Mouse (Mus musculus): ENCODE results near the gene Snd1. TPM values are rescaled to one million over a fixed set of nuclear protein-coding genes. Genes with fewer than 3 reads are reported as not detected.

Gene Snd1
- polyA plus RNA-seq, 2 experiments: 31.5 to 43.2 TPM

GRCm38 (mm10) chr6:28583399-28583798, 108.5 kb downstream of the Snd1 start:
- Histone ChIP-seq H3K4me2 (ENCODE audit: low read depth) (no peak overlapping the region), H3K4me3 (ENCODE audit: insufficient read depth in 1 of 2, low read depth in 2 of 2, low read length in 2 of 2) (no peak overlapping the region), H3K27ac (no peak overlapping the region), H3K36me3 (replicated peaks; ENCODE audit: control insufficient read depth, insufficient read depth, low read depth) (no peaks in the 10 kb centered on the region), H3K27me3 (ENCODE audit: control insufficient read depth, insufficient read depth, low read length) (no peaks in the 10 kb centered on the region), H3K9me3 (ENCODE audit: control insufficient read depth, low read length) (no peaks in the 10 kb centered on the region), H3K9ac (replicated peaks) (no peak overlapping the region), H3K4me1 (replicated peaks; ENCODE audit: control insufficient read depth in 2 of 2, insufficient read depth in 2 of 2, low read length in 1 of 2) (no peaks in the 10 kb centered on the region)
- TF ChIP-seq CTCF (IDR thresholded peaks at IDR 0.05; ENCODE audit: low read depth): no peak
- no peak for TF ChIP-seq EP300 (IDR thresholded peaks at IDR 0.05; ENCODE audit: low read depth)
- DNase-seq (ENCODE audit: low read depth in 3 of 3, low spot score in 3 of 3): no peak
- 78% methylated on average over 2 of the region's 2 CpGs for WGBS (ENCODE audit: insufficient replicate concordance)
- ATAC-seq (ENCODE audit: insufficient read depth): no peak

GRCm38 (mm10) chr6:28586806-28587205, 111.9 kb downstream of the Snd1 start:
- H3K4me2 ChIP-seq (ENCODE audit: low read depth): no peak overlapping the region
- H3K27ac ChIP-seq: no peak overlapping the region
- H3K4me3 ChIP-seq (ENCODE audit: insufficient read depth in 1 of 2, low read depth in 2 of 2, low read length in 2 of 2): no peak overlapping the region
- H3K4me1 ChIP-seq (replicated peaks; ENCODE audit: control insufficient read depth in 2 of 2, insufficient read depth in 2 of 2, low read length in 1 of 2): no peaks in the 10 kb centered on the region
- no peaks in the 10 kb centered on the region for H3K9me3 ChIP-seq (ENCODE audit: control insufficient read depth, low read length)
- no peaks in the 10 kb centered on the region for H3K36me3 ChIP-seq (replicated peaks; ENCODE audit: control insufficient read depth, insufficient read depth, low read depth)
- WGBS (ENCODE audit: insufficient replicate concordance): 60% methylated on average over 3 of the region's 3 CpGs
- H3K9ac ChIP-seq (replicated peaks): no peak overlapping the region
- H3K27me3 ChIP-seq (ENCODE audit: control insufficient read depth, insufficient read depth, low read length): no peaks in the 10 kb centered on the region
- ATAC-seq (ENCODE audit: insufficient read depth): no peak
- TF ChIP-seq EP300 (IDR thresholded peaks at IDR 0.05; ENCODE audit: low read depth): no peak
- TF ChIP-seq CTCF (IDR thresholded peaks at IDR 0.05; ENCODE audit: low read depth): no peak
- DNase-seq (ENCODE audit: low read depth in 3 of 3, low spot score in 3 of 3): no peak

GRCm38 (mm10) chr6:28588494-28589171, 113.7 kb downstream of the Snd1 start:
- Histone ChIP-seq H3K4me1 (replicated peaks; ENCODE audit: control insufficient read depth in 2 of 2, insufficient read depth in 2 of 2, low read length in 1 of 2) (no peaks in the 10 kb centered on the region), H3K27me3 (ENCODE audit: control insufficient read depth, insufficient read depth, low read length) (no peaks in the 10 kb centered on the region), H3K9me3 (ENCODE audit: control insufficient read depth, low read length) (no peaks in the 10 kb centered on the region), H3K4me2 (ENCODE audit: low read depth) (no peak overlapping the region), H3K9ac (replicated peaks) (no peak overlapping the region), H3K4me3 (ENCODE audit: insufficient read depth in 1 of 2, low read depth in 2 of 2, low read length in 2 of 2) (no peak overlapping the region), H3K27ac (no peak overlapping the region), H3K36me3 (replicated peaks; ENCODE audit: control insufficient read depth, insufficient read depth, low read depth) (no peaks in the 10 kb centered on the region)
- TF ChIP-seq EP300 (IDR thresholded peaks at IDR 0.05; ENCODE audit: low read depth) (no peak), CTCF (IDR thresholded peaks at IDR 0.05; ENCODE audit: low read depth) (no peak)
- WGBS (ENCODE audit: insufficient replicate concordance): 55% methylated on average over 5 of the region's 5 CpGs
- DNase-seq (ENCODE audit: low read depth in 3 of 3, low spot score in 3 of 3) (no peak), ATAC-seq (ENCODE audit: insufficient read depth) (no peak)

GRCm38 (mm10) chr6:28592323-28592893, 117.5 kb downstream of the Snd1 start:
- Histone ChIP-seq H3K4me2 (ENCODE audit: low read depth) (no peak overlapping the region), H3K4me1 (replicated peaks; ENCODE audit: control insufficient read depth in 2 of 2, insufficient read depth in 2 of 2, low read length in 1 of 2) (no peaks in the 10 kb centered on the region), H3K36me3 (replicated peaks; ENCODE audit: control insufficient read depth, insufficient read depth, low read depth) (no peaks in the 10 kb centered on the region), H3K27ac (no peak overlapping the region), H3K27me3 (ENCODE audit: control insufficient read depth, insufficient read depth, low read length) (no peaks in the 10 kb centered on the region), H3K9ac (replicated peaks) (no peak overlapping the region), H3K9me3 (ENCODE audit: control insufficient read depth, low read length) (no peaks in the 10 kb centered on the region), H3K4me3 (ENCODE audit: insufficient read depth in 1 of 2, low read depth in 2 of 2, low read length in 2 of 2) (no peak overlapping the region)
- DNase-seq (ENCODE audit: low read depth in 3 of 3, low spot score in 3 of 3): no peak
- TF ChIP-seq EP300 (IDR thresholded peaks at IDR 0.05; ENCODE audit: low read depth) (no peak), CTCF (IDR thresholded peaks at IDR 0.05; ENCODE audit: low read depth) (no peak)
- no peak for ATAC-seq (ENCODE audit: insufficient read depth)
- WGBS (ENCODE audit: insufficient replicate concordance): 92% methylated on average over 3 of the region's 3 CpGs

- H3K4me1 ChIP-seq (replicated peaks; ENCODE audit: control insufficient read depth in 2 of 2, insufficient read depth in 2 of 2, low read length in 1 of 2): peaks cover 2 to 4% of the 10 kb centered on the region in 2 experiments
- no peaks in the 10 kb centered on the region for H3K36me3 ChIP-seq (replicated peaks; ENCODE audit: control insufficient read depth, insufficient read depth, low read depth)
- no peak overlapping the region for H3K27ac ChIP-seq
- no peak overlapping the region for H3K9ac ChIP-seq (replicated peaks)
- ATAC-seq (ENCODE audit: insufficient read depth) (no peak), DNase-seq (ENCODE audit: low read depth in 3 of 3, low spot score in 3 of 3) (no peak)
- H3K4me3 ChIP-seq (ENCODE audit: insufficient read depth in 1 of 2, low read depth in 2 of 2, low read length in 2 of 2): no peak overlapping the region
- no peak overlapping the region for H3K4me2 ChIP-seq (ENCODE audit: low read depth)
- TF ChIP-seq EP300 (IDR thresholded peaks at IDR 0.05; ENCODE audit: low read depth): no peak
- H3K27me3 ChIP-seq (ENCODE audit: control insufficient read depth, insufficient read depth, low read length): no peaks in the 10 kb centered on the region
- WGBS (ENCODE audit: insufficient replicate concordance): 69% methylated on average over 3 of the region's 3 CpGs
- no peaks in the 10 kb centered on the region for H3K9me3 ChIP-seq (ENCODE audit: control insufficient read depth, low read length)
Measured at GRCm38 (mm10) chr6:28593708-28594107, 118.8 kb downstream of the Snd1 start.

Measured in liver, embryonic 14.5 days (tissue).